Mouse (Mus musculus) urinary bladder, postnatal 0 days (tissue): ENCODE measurements around the gene Iqcf5. TPM values are rescaled to one million over a fixed set of nuclear protein-coding genes. Genes with fewer than 3 reads are reported as not detected.

Experiments
- polyA plus RNA-seq: library from polyadenylated mRNA; unstranded; fragments of >200 nt; fragmentation: Nextera tagmentation; extraction: Ambion mirVana; gene quantifications from 2 replicates; pipeline ENCODE4 v1.2.1, GENCODE M21; 2015

Iqcf5 gene
- not detected in 2 replicates for polyA plus RNA-seq

DNA sequence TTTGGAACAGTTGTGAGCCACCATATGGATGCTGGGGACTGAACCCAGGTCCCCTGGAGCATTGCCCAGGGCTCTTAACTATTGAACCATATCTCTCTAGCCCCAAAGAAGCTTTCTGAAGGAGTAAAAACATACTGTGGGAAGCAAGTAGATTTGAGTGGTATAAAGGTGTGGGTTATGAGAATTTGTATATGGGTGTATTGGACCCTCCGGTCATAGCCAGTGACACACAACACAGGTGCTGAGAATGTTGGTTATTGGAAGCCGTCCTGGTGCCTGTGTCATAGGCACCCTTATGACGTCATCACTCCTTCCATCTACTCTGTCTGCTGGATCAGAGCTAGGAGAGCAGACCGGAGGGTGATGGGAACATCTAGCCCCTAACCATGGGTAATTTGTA is at the start of gene Iqcf5:
Gene Iqcf5 (plus strand): TSS at position 301 of the 400 bp plus-strand sequence.

GRCm38 (mm10) chr9:106465571-106466200 is 48.7 kb upstream of the Iqcf5 start, which contains the start of gene Gpr62:
TSS of gene Gpr62 (minus strand) at chr9:106465938.

GRCm38 (mm10) chr9:106475663-106476001 is 38.7 kb upstream of the Iqcf5 start, which contains the start of gene Rrp9:
TSS of gene Rrp9 (plus strand) at chr9:106475963.

DNA sequence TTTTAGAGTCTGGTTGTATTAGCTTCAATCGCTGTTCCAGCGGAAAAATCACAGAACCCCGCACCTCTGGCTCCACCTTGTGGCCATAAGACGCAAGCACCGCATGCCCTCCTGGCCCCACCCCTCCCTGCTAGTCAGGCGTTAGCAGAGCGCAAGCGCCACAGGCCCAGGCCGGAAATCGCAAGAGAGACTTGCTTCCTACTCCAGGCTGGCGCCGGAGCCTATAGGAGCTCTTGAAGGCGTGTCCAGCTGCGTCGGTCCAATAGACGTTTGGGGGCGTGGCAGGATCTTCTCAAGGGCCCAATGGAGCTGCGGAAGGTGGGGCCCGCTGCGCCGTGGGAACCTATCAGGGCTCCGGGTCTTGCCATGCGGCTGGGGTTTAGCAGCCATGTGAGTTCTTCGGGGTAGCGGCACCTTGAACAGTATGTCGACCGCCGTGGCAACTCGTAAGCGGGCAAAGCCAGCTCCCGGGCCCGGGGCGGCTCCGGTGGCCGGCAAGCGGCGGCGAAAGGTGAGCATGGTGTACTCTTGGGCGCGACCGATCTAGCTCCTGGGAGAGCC is 37.4 kb upstream of the Iqcf5 start, which contains the start of gene Parp3:
Gene Parp3 (minus strand): TSS at position 26 of the 561 bp plus-strand sequence.

GRCm38 (mm10) chr9:106499667-106500066 is 14.7 kb upstream of the Iqcf5 start, which contains the start of gene Iqcf1:
TSS of gene Iqcf1 (plus strand) at chr9:106499967.

DNA sequence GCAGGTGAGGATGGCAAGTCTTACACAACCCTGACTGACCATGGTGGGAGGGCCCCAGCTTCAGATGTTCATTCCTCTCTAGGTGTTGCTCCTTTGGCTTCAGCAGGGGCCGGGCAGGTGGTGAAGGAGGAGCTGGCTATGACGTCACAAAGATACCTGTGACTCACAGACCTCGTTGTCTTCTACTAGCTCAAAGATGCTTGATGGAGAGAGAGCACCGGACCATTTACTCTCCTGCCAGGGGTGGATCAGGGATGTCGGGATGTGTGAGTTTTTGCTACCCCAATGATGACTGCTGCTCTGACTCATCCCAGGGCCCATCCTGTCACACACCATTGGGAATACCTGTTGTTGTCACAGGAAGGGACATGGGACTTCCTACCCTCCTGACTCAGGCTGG is 47.2 kb downstream of the Iqcf5 start, which contains the start of gene Iqcf3:
Gene Iqcf3 (minus strand): TSS at position 101 of the 400 bp plus-strand sequence.

Other genes with a start within 250 kb of the Iqcf5 start
- 7.2 and 7.5 TPM in 2 replicates for gene Poc1a, start 233.5 kb upstream of the Iqcf5 start, polyA plus RNA-seq
- 9.4 and 9.9 TPM in 2 replicates for gene Dusp7, start 145.9 kb upstream of the Iqcf5 start, polyA plus RNA-seq
- gene Rpl29, start 85.1 kb upstream of the Iqcf5 start, polyA plus RNA-seq: 752 and 771 TPM in 2 replicates
- gene Acy1, start 76.3 kb upstream of the Iqcf5 start, polyA plus RNA-seq: 15.1 and 15.3 TPM in 2 replicates
- gene Abhd14b, start 67.1 kb upstream of the Iqcf5 start, polyA plus RNA-seq: 23.9 and 25.9 TPM in 2 replicates
- 29.5 and 29.8 TPM in 2 replicates for gene Abhd14a, start 66.9 kb upstream of the Iqcf5 start, polyA plus RNA-seq
- 20.7 and 21.1 TPM in 2 replicates for gene Pcbp4, start 61.3 kb upstream of the Iqcf5 start, polyA plus RNA-seq
- 0.39 and 0.44 TPM in 2 replicates for gene Gpr62, start 48.6 kb upstream of the Iqcf5 start, polyA plus RNA-seq
- 27.7 and 27.9 TPM in 2 replicates for gene Rrp9, start 38.6 kb upstream of the Iqcf5 start, polyA plus RNA-seq
- gene Parp3, start 37.6 kb upstream of the Iqcf5 start, polyA plus RNA-seq: 35.8 and 36.1 TPM in 2 replicates
- not detected in 2 replicates for gene Iqcf1, start 14.6 kb upstream of the Iqcf5 start, polyA plus RNA-seq
- gene Iqcf3, start 47.1 kb downstream of the Iqcf5 start, polyA plus RNA-seq: not detected in 2 replicates
- not detected in 2 replicates for gene Iqcf4, start 56.4 kb downstream of the Iqcf5 start, polyA plus RNA-seq
- not detected in 2 replicates for gene Iqcf6, start 112.0 kb downstream of the Iqcf5 start, polyA plus RNA-seq
- gene Grm2, start 141.5 kb downstream of the Iqcf5 start, polyA plus RNA-seq: not detected in 2 replicates
- gene Tex264, start 171.4 kb downstream of the Iqcf5 start, polyA plus RNA-seq: 65.0 and 76.5 TPM in 2 replicates